In genomic region chr8:46611557-46611956, GRCm38 (mm10) we compare ENCODE assay signal across 25 mouse cellular contexts. TPM values are rescaled to one million over a fixed set of nuclear protein-coding genes. Genes with fewer than 3 reads are reported as not detected.
DNase-seq lines count a peak whose midpoint lies in the region; ATAC-seq lines count a peak whose summit lies in the region.
"Had no signal": no experiment of that assay in that cellular context is flagged by ENCODE, and none has a peak within 500 bp of the region (broad histone marks: within the 10 kb centered on the region; RNA-seq: fewer than 3 reads in every experiment).

No protein-coding gene starts in this region.

- H3K4me2 ChIP-seq in intestine, embryonic 16.5 days (ENCODE audit: low read depth, low read length), result no peak overlapping the region
- H3K4me2 ChIP-seq in stomach, embryonic 16.5 days (ENCODE audit: low read depth, low read length), result no peak overlapping the region
- H3K4me2 ChIP-seq: kidney, embryonic 15.5 days; liver, embryonic 12.5 days had no signal

- no peak overlapping the region for H3K4me3 ChIP-seq in heart, embryonic 10.5 days
- H3K4me3 ChIP-seq in intestine, embryonic 16.5 days (ENCODE audit: low read length), result no peak overlapping the region
- no peak overlapping the region for H3K4me3 ChIP-seq in stomach, embryonic 16.5 days (replicated peaks; ENCODE audit: low read length)
- H3K4me3 ChIP-seq: erythroblast, embryonic 14.5 days; kidney, embryonic 15.5 days; layer of hippocampus, adult 2 months; left cerebral cortex, adult 2 months; liver, embryonic 12.5 days had no signal

- ATAC-seq in intestine, embryonic 16.5 days, result peak; percentile 60
- no peak for ATAC-seq in stomach, embryonic 16.5 days (ENCODE audit: insufficient read depth, low FRiP score)
- ATAC-seq: forebrain, postnatal 0 days; hindbrain, embryonic 16.5 days; liver, embryonic 12.5 days; liver, postnatal 0 days had no signal

- no peak overlapping the region for H3K27ac ChIP-seq in heart, embryonic 10.5 days
- peak overlapping the region; percentile 75 for H3K27ac ChIP-seq in intestine, embryonic 16.5 days (ENCODE audit: low read length)
- peak overlapping the region; percentile 30; the same call in 1 of the 2 replicates for H3K27ac ChIP-seq in stomach, embryonic 16.5 days (ENCODE audit: low read length)
- H3K27ac ChIP-seq: kidney, embryonic 15.5 days; layer of hippocampus, adult 2 months; left cerebral cortex, adult 2 months; liver, embryonic 12.5 days; macrophage had no signal

- WGBS in heart, embryonic 10.5 days, result 80% methylated on average over 8 of the region's 8 CpGs
- WGBS in intestine, embryonic 16.5 days, result 66% methylated on average over 8 of the region's 8 CpGs
- WGBS in stomach, embryonic 16.5 days, result 71% methylated on average over 8 of the region's 8 CpGs

- DNase-seq in heart, adult 11 months, result peak; percentile 51
- no peak for DNase-seq in heart, embryonic 10.5 days (ENCODE audit: low spot score)
- peak; percentile 37 for DNase-seq in A20 (ENCODE audit: low read depth, low spot score)
- no peak for DNase-seq in cerebellum, postnatal 14 days
- DNase-seq in lung, postnatal 10 days, result no peak
- DNase-seq: adrenal gland, postnatal 25 days; cerebellum, adult 11-12 months; cerebellum, adult 9-11 months; forebrain, postnatal 0 days; heart, postnatal 10 days; kidney, adult 11 months; kidney, postnatal 36 days; left cerebral cortex, postnatal 4 days; liver, postnatal 0 days; midbrain, embryonic 14.5 days; right cerebral cortex, postnatal 14 days had no signal

- H3K36me3 ChIP-seq in heart, embryonic 10.5 days, result peaks cover 17% of the 10 kb centered on the region; the same call in 1 of the 2 replicates
- no peaks in the 10 kb centered on the region for H3K36me3 ChIP-seq in intestine, embryonic 16.5 days (ENCODE audit: control insufficient read depth, insufficient read depth, low read length)
- no peaks in the 10 kb centered on the region for H3K36me3 ChIP-seq in stomach, embryonic 16.5 days (ENCODE audit: control insufficient read depth, insufficient read depth, low read length)

- H3K4me1 ChIP-seq in heart, embryonic 10.5 days, result peaks cover 14% of the 10 kb centered on the region; the same call in 1 of the 2 replicates
- peaks cover 7% of the 10 kb centered on the region; the same call in 1 of the 2 replicates for H3K4me1 ChIP-seq in intestine, embryonic 16.5 days (ENCODE audit: control insufficient read depth, insufficient read depth, low read length)
- H3K4me1 ChIP-seq in stomach, embryonic 16.5 days (ENCODE audit: control insufficient read depth, insufficient read depth, low read length), result peaks cover 10% of the 10 kb centered on the region; the same call in 1 of the 2 replicates

- H3K9ac ChIP-seq in intestine, embryonic 16.5 days (ENCODE audit: low read depth, low read length), result 0 out of 2 replicates have a peak overlapping the region, but pooled peaks have one; percentile 4
- H3K9ac ChIP-seq in stomach, embryonic 16.5 days (ENCODE audit: low read length), result no peak overlapping the region
- H3K9ac ChIP-seq: forebrain, postnatal 0 days; kidney, embryonic 15.5 days; liver, embryonic 12.5 days; liver, postnatal 0 days had no signal

- no peaks in the 10 kb centered on the region for H3K9me3 ChIP-seq in heart, embryonic 10.5 days
- no peaks in the 10 kb centered on the region for H3K9me3 ChIP-seq in intestine, embryonic 16.5 days (ENCODE audit: control insufficient read depth, low read length)
- no peaks in the 10 kb centered on the region for H3K9me3 ChIP-seq in stomach, embryonic 16.5 days (replicated peaks; ENCODE audit: control insufficient read depth, low read length)
- H3K9me3 ChIP-seq: kidney, embryonic 15.5 days; liver, embryonic 12.5 days had no signal

- H3K27me3 ChIP-seq in heart, embryonic 10.5 days (ENCODE audit: insufficient read depth, poor library complexity, severe bottlenecking), result no peaks in the 10 kb centered on the region
- H3K27me3 ChIP-seq in intestine, embryonic 16.5 days (replicated peaks; ENCODE audit: control insufficient read depth, insufficient read depth, low read length), result no peaks in the 10 kb centered on the region
- H3K27me3 ChIP-seq in stomach, embryonic 16.5 days (ENCODE audit: control insufficient read depth, insufficient read depth, low read length), result no peaks in the 10 kb centered on the region
- H3K27me3 ChIP-seq: kidney, embryonic 15.5 days; liver, embryonic 12.5 days had no signal

RNA-seq across cellular contexts. Expression of gene Primpol, which starts 5.5 kb away (rescaled TPM):
- polyA plus RNA-seq in heart, embryonic 10.5 days (2016; fragmentation: Nextera tagmentation; extraction: Ambion mirVana), result 10.2 and 11.8 TPM in 2 replicates
- polyA plus RNA-seq in intestine, embryonic 16.5 days (2015; fragmentation: Nextera tagmentation; extraction: Ambion mirVana), result 12.8 and 15.2 TPM in 2 replicates
- polyA plus RNA-seq in stomach, embryonic 16.5 days (2015; fragmentation: Nextera tagmentation; extraction: Ambion mirVana), result 13.1 and 14.6 TPM in 2 replicates

RNA-seq across cellular contexts. Expression of gene Casp3, which starts 5.5 kb away (rescaled TPM):
- polyA plus RNA-seq in heart, embryonic 10.5 days (2016; fragmentation: Nextera tagmentation; extraction: Ambion mirVana), result 63.7 and 73.3 TPM in 2 replicates
- 55.3 and 59.6 TPM in 2 replicates for polyA plus RNA-seq in intestine, embryonic 16.5 days (2015; fragmentation: Nextera tagmentation; extraction: Ambion mirVana)
- polyA plus RNA-seq in stomach, embryonic 16.5 days (2015; fragmentation: Nextera tagmentation; extraction: Ambion mirVana), result 59.8 and 65.4 TPM in 2 replicates

RNA-seq across cellular contexts. Expression of gene Cenpu, which starts 59.7 kb away (rescaled TPM):
- polyA plus RNA-seq in heart, embryonic 10.5 days (2016; fragmentation: Nextera tagmentation; extraction: Ambion mirVana), result 11.9 and 16.4 TPM in 2 replicates
- 9.0 and 12.7 TPM in 2 replicates for polyA plus RNA-seq in intestine, embryonic 16.5 days (2015; fragmentation: Nextera tagmentation; extraction: Ambion mirVana)
- 11.2 and 15.1 TPM in 2 replicates for polyA plus RNA-seq in stomach, embryonic 16.5 days (2015; fragmentation: Nextera tagmentation; extraction: Ambion mirVana)

Comparison
In these comparisons a context has a peak if more than half of its experiments do, and no peak if none do; other contexts are left out.
1. DNase-seq: peak in heart, adult 11 months (single experiment) and A20 (single experiment); none in heart, embryonic 10.5 days (single experiment), cerebellum, postnatal 14 days (0 of 2) and lung, postnatal 10 days (single experiment).